Mouse (Mus musculus): ENCODE results near the gene Lpin2. TPM values are rescaled to one million over a fixed set of nuclear protein-coding genes. Genes with fewer than 3 reads are reported as not detected.

Lpin2 gene
- polyA plus RNA-seq, 1 experiment from 2014 or later: 48.0 TPM

- no peak overlapping the region for H3K4me3 ChIP-seq
- peak overlapping the region; percentile 20; the same call in 1 of the 2 replicates for H3K27ac ChIP-seq
- DNase-seq (ENCODE audit: extremely low spot score, low spot score): no peak
- H3K36me3 ChIP-seq (replicated peaks): peaks cover 4% of the 10 kb centered on the region
- H3K4me1 ChIP-seq: peaks cover 34% of the 10 kb centered on the region
- WGBS: 81% methylated on average over 6 of the region's 6 CpGs
- H3K9me3 ChIP-seq: no peaks in the 10 kb centered on the region
- H3K27me3 ChIP-seq (ENCODE audit: poor library complexity, severe bottlenecking): no peaks in the 10 kb centered on the region
Observed at GRCm38 (mm10) chr17:71289572-71290176, 107.3 kb downstream of the Lpin2 start.

- Histone ChIP-seq H3K4me3 (no peak overlapping the region), H3K27ac (no peak overlapping the region), H3K4me1 (peaks cover 23% of the 10 kb centered on the region), H3K27me3 (ENCODE audit: poor library complexity, severe bottlenecking) (no peaks in the 10 kb centered on the region), H3K9me3 (no peaks in the 10 kb centered on the region), H3K36me3 (replicated peaks) (peaks cover 4% of the 10 kb centered on the region)
- no peak for DNase-seq (ENCODE audit: extremely low spot score, low spot score)
- 84% methylated on average over 7 of the region's 7 CpGs for WGBS
Observed at GRCm38 (mm10) chr17:71290486-71291410, 108.4 kb downstream of the Lpin2 start.

- Histone ChIP-seq H3K9me3 (no peaks in the 10 kb centered on the region), H3K27me3 (ENCODE audit: poor library complexity, severe bottlenecking) (no peaks in the 10 kb centered on the region), H3K36me3 (replicated peaks) (peaks cover 4% of the 10 kb centered on the region), H3K27ac (no peak overlapping the region), H3K4me3 (no peak overlapping the region), H3K4me1 (peaks cover 19% of the 10 kb centered on the region)
- WGBS: 96% methylated on average over 6 of the region's 6 CpGs
- no peak for DNase-seq (ENCODE audit: extremely low spot score, low spot score)
Observed at GRCm38 (mm10) chr17:71291897-71292420, 109.6 kb downstream of the Lpin2 start.

GRCm38 (mm10) chr17:71292897-71293296 lies 110.5 kb downstream of the Lpin2 start:
- 82% methylated on average over 4 of the region's 4 CpGs for WGBS
- Histone ChIP-seq H3K27ac (no peak overlapping the region), H3K9me3 (no peaks in the 10 kb centered on the region), H3K4me1 (peaks cover 19% of the 10 kb centered on the region), H3K36me3 (replicated peaks) (peaks cover 4% of the 10 kb centered on the region), H3K27me3 (ENCODE audit: poor library complexity, severe bottlenecking) (no peaks in the 10 kb centered on the region), H3K4me3 (no peak overlapping the region)
- DNase-seq (ENCODE audit: extremely low spot score, low spot score): no peak

- Histone ChIP-seq H3K4me3 (no peak overlapping the region), H3K9me3 (no peaks in the 10 kb centered on the region), H3K27ac (no peak overlapping the region), H3K4me1 (peaks cover 14% of the 10 kb centered on the region), H3K36me3 (replicated peaks) (peaks cover 13% of the 10 kb centered on the region), H3K27me3 (ENCODE audit: poor library complexity, severe bottlenecking) (no peaks in the 10 kb centered on the region)
- WGBS: 95% methylated on average over 3 of the region's 3 CpGs
- DNase-seq (ENCODE audit: extremely low spot score, low spot score): no peak
Observed at GRCm38 (mm10) chr17:71294570-71294969, 112.2 kb downstream of the Lpin2 start.

Other genes starting within 250 kb of the Lpin2 start
- gene Myom1, start 179.9 kb upstream of the Lpin2 start, polyA plus RNA-seq (2016; fragmentation: Nextera tagmentation; extraction: Ambion mirVana): 1.6 and 2.2 TPM in 2 replicates
- 408 and 417 TPM in 2 replicates for gene Myl12a, start 179.7 kb upstream of the Lpin2 start, polyA plus RNA-seq (2016; fragmentation: Nextera tagmentation; extraction: Ambion mirVana)
- gene Emilin2, start 129.4 kb downstream of the Lpin2 start, polyA plus RNA-seq (2016; fragmentation: Nextera tagmentation; extraction: Ambion mirVana): 19.7 and 22.6 TPM in 2 replicates

Data from forebrain, embryonic 10.5 days (tissue).